Mouse (Mus musculus): ENCODE results near the gene Uspl1.
A peak's percentile ranks its signal among the peaks of the same experiment; 100 is the strongest.
"Not testable (repeated sequence)": the region's sequence is repeated elsewhere in the genome, so short reads cannot be mapped to it uniquely, and the experiment has no call there.

The Uspl1 gene

GRCm38 (mm10) chr5:149184104-149184843 is at the start of gene Uspl1, which contains the start of gene Hmgb1:
Gene Uspl1 (plus strand): TSS chr5:149184350.
Gene Hmgb1 (minus strand): TSS chr5:149184489.
- peak; percentile 99 for DNase-seq

GRCm38 (mm10) chr5:149134751-149135454 is 49.2 kb upstream of the Uspl1 start:
- no peak for DNase-seq

- no peak for DNase-seq
These were observed 48.4 kb upstream of the Uspl1 start for GRCm38 (mm10) chr5:149135455-149136354.

DNA sequence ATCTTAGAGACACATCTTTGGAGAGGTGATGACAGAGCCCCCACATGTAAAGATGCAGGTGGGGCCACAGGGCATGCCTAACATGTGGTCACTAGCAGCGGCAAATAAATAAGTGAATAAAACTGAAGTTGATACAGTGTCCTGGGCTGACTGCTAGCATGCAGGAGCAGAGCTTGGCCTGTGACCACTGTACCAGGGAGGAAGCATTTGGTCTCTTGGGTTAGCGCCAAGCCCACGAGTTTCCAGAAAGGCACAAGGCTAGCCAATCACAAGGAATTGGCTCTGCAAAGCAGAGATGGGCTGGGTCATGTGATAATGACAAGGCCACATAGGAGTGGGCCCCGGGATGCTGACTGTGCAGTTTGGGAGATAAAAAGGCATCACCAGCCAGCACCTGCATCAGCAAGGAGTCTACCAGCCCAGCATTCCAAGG is 47.2 kb upstream of the Uspl1 start:
- peak; percentile 37 for DNase-seq

GRCm38 (mm10) chr5:149137447-149137846 is 46.7 kb upstream of the Uspl1 start:
- no peak for DNase-seq

GRCm38 (mm10) chr5:149138087-149138486 is 46.1 kb upstream of the Uspl1 start:
- not testable (repeated sequence) for DNase-seq

GRCm38 (mm10) chr5:149140336-149140735 is 43.8 kb upstream of the Uspl1 start:
- DNase-seq, result no peak

GRCm38 (mm10) chr5:149141155-149141554 is 43.0 kb upstream of the Uspl1 start:
- DNase-seq, result not testable (repeated sequence)

- peak; percentile 52 for DNase-seq
These were observed 40.3 kb upstream of the Uspl1 start for GRCm38 (mm10) chr5:149143766-149144375.

DNA sequence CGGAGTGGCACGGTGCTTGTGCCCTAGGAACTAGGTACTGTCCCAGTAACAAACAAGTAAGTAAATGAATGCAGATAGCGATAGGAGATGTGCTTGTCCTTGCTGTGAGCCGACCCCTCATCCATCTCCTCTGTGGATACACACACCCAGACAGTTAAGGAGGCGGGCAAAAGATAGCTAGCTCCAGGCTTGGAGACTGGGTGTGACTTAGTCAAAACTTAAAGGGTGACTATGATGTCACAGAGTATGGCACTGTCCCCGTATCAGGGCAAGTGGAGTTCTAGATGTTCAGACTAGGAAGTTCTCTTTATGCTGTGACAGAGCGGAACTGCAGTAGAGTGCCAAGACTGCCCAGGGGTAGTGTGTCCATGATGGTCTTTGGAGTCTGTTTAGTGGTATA is 37.5 kb upstream of the Uspl1 start:
- no peak for DNase-seq

- DNase-seq, result no peak
These were observed 36.7 kb upstream of the Uspl1 start for GRCm38 (mm10) chr5:149147386-149148000.

- no peak for DNase-seq
These were observed 33.3 kb upstream of the Uspl1 start for GRCm38 (mm10) chr5:149150882-149151281.

GRCm38 (mm10) chr5:149152063-149152773 is 31.9 kb upstream of the Uspl1 start:
- peak; percentile 91 for DNase-seq

GRCm38 (mm10) chr5:149152774-149153155 is 31.4 kb upstream of the Uspl1 start:
- DNase-seq, result peak; percentile 59

DNA sequence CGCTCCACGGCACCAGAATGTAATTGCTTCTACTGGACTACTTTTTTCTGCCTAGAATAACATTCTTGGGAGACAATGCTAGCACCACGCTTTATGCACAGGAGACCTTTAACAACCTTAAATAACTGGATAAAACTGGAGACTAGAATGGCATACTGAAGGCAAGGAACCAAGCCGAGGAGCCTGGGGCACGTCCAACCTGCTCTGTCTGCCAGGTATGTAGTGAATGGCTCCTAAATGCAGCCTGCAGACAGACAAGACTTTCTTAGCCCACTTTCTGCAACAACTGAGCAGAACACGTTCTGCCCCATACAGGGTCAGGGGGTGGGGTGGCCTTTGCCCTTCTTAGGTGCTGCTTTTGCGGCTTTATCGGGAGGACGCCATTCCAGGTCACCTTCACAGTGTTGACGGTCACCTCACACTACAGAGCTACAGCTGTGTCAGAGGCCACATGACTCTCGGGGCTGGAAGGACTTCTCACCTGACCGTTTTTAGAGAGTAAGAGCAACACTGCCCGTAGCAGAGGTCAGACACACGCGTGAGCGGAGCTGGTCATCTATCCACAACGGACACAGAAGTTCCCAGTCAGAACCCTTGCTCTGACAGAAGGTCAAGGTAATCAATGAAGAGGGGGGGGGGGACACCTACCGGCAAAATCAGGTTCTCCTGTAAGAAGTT is 27.1 kb upstream of the Uspl1 start:
- DNase-seq, result no peak

DNA sequence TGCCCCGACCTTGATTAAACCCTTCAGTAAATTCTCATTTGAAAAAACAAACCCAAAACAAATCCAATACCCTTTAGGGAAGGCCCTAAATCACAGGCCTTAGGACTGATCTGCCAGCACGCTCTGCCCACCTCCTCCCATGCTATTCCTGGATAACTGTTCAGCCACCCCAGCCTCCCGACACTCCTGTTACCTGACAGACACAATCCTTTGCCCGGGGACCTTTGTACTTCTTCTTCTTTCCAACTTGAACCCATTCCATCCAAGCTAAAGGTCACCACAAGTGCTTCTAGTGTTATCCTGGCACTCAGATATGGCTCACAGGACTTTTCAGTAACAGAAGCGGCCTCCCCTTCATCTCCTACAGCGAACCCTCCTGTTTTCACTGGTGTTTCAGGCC is 25.1 kb upstream of the Uspl1 start:
- no peak for DNase-seq

DNA sequence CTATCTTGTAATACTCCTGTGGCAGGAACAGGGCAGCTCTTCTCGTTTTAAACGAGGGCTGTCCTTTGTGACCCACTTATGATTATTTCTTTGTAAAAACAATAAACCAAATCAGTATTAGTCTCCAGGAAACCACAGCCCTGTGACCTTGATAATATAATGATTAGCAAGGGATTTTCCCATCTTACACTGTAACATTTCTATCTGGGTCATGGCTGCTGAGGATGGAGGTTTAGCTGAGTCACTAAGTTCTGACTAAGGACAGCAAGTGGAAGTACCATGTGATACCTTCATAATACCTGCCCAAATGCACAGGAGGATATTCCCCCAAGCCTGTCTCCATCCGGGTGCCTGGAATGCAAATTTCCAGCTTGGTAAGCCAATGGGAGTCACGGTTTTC is 23.7 kb upstream of the Uspl1 start:
- no peak for DNase-seq

- peak; percentile 34 for DNase-seq
These were observed 21.3 kb upstream of the Uspl1 start for GRCm38 (mm10) chr5:149162890-149163289.

GRCm38 (mm10) chr5:149164881-149165280 is 19.3 kb upstream of the Uspl1 start:
- no peak for DNase-seq

DNA sequence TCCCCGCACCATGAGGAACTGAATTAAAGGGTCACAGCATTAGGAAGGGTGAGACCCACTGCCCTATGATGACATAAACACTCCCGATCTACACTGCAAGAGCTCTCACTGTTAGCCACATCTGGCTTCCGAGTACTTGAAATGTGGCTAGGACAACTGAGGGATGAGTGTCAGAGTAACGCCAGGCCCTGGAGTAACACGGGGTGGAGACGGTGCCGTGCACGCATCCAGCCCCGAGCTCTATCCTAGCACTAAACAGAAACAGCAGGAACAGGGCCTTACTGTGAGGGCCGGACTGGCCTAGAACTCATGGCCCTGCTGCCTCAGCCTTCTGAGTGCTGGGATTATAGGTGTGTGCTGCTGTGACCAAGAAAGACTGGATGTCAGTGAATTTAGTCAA is 18.1 kb upstream of the Uspl1 start:
- DNase-seq, result no peak

DNA sequence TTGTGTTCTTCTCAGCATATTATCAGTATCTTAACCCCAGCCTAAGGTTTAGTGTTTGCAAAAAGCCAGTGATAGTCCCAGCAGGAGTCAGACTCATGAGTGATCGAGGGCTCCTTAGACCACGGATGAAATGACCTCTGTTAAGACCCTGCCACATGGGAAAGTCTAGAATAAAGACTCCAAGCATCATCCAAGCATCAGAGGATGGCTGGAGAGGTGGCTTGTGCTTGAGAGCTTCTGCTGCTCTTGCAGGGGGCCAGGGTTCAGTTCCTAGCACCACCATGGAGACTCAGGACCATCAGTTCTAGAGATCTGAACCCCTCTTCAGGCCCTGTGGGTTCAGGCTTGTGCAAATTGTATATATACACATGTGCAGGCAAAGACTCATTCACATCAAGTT is 16.1 kb upstream of the Uspl1 start:
- no peak for DNase-seq
